Mouse (Mus musculus): Measurements from ENCODE around the gene Ranbp3l. TPM values are rescaled to one million over a fixed set of nuclear protein-coding genes. Genes with fewer than 3 reads are reported as not detected.

Ranbp3l gene
- polyA plus RNA-seq, 1 experiment from 2014 or later = 0.31 TPM

- H3K27ac ChIP-seq (ENCODE audit: low read length) = peak overlapping the region; percentile 53
- H3K4me3 ChIP-seq (ENCODE audit: low read length) = no peak overlapping the region
- no peak overlapping the region for H3K9ac ChIP-seq (ENCODE audit: low read depth, low read length)
- no peaks in the 10 kb centered on the region for H3K9me3 ChIP-seq (ENCODE audit: control insufficient read depth, low read length)
- H3K36me3 ChIP-seq (ENCODE audit: control insufficient read depth, insufficient read depth, low read length) = no peaks in the 10 kb centered on the region
- peak overlapping the region; percentile 83; the same call in 1 of the 2 replicates for H3K4me2 ChIP-seq (ENCODE audit: low read depth, low read length)
- 22% methylated on average over 2 of the region's 2 CpGs for WGBS
- no peaks in the 10 kb centered on the region for H3K27me3 ChIP-seq (replicated peaks; ENCODE audit: control insufficient read depth, insufficient read depth, low read length)
- H3K4me1 ChIP-seq (ENCODE audit: control insufficient read depth, insufficient read depth, low read length) = peaks cover 34% of the 10 kb centered on the region
- no peak for ATAC-seq
These were observed 106.4 kb downstream of the Ranbp3l start for GRCm38 (mm10) chr15:9074139-9074538.

GRCm38 (mm10) chr15:9074671-9075070 is 106.9 kb downstream of the Ranbp3l start:
- 5% methylated on average over 4 of the region's 4 CpGs for WGBS

GRCm38 (mm10) chr15:9075608-9076200 is 108.0 kb downstream of the Ranbp3l start:
- Histone ChIP-seq H3K4me3 (ENCODE audit: low read length) (no peak overlapping the region), H3K4me2 (ENCODE audit: low read depth, low read length) (peak overlapping the region; percentile 30), H3K27ac (ENCODE audit: low read length) (peak overlapping the region; percentile 71), H3K27me3 (replicated peaks; ENCODE audit: control insufficient read depth, insufficient read depth, low read length) (no peaks in the 10 kb centered on the region), H3K4me1 (ENCODE audit: control insufficient read depth, insufficient read depth, low read length) (peaks cover 33% of the 10 kb centered on the region), H3K36me3 (ENCODE audit: control insufficient read depth, insufficient read depth, low read length) (no peaks in the 10 kb centered on the region), H3K9ac (ENCODE audit: low read depth, low read length) (peak overlapping the region; percentile 23; the same call in 1 of the 2 replicates), H3K9me3 (ENCODE audit: control insufficient read depth, low read length) (no peaks in the 10 kb centered on the region)
- WGBS = 48% methylated on average over 14 of the region's 14 CpGs
- ATAC-seq = no peak

More at GRCm38 (mm10) chr15:9074671-9075070, 106.9 kb downstream of the Ranbp3l start:
- no peak overlapping the region for H3K9ac ChIP-seq (ENCODE audit: low read depth, low read length)
- peak; percentile 37 for ATAC-seq
- H3K9me3 ChIP-seq (ENCODE audit: control insufficient read depth, low read length) = no peaks in the 10 kb centered on the region
- H3K36me3 ChIP-seq (ENCODE audit: control insufficient read depth, insufficient read depth, low read length) = no peaks in the 10 kb centered on the region
- H3K4me2 ChIP-seq (ENCODE audit: low read depth, low read length) = peak overlapping the region; percentile 30; the same call in 1 of the 2 replicates
- H3K4me1 ChIP-seq (ENCODE audit: control insufficient read depth, insufficient read depth, low read length) = peaks cover 37% of the 10 kb centered on the region
- H3K27me3 ChIP-seq (replicated peaks; ENCODE audit: control insufficient read depth, insufficient read depth, low read length) = no peaks in the 10 kb centered on the region
- no peak overlapping the region for H3K4me3 ChIP-seq (ENCODE audit: low read length)
- peak overlapping the region; percentile 71 for H3K27ac ChIP-seq (ENCODE audit: low read length)

- Histone ChIP-seq H3K36me3 (ENCODE audit: control insufficient read depth, insufficient read depth, low read length) (no peaks in the 10 kb centered on the region), H3K27ac (ENCODE audit: low read length) (peak overlapping the region; percentile 77), H3K9ac (ENCODE audit: low read depth, low read length) (peak overlapping the region; percentile 3; the same call in 1 of the 2 replicates), H3K9me3 (ENCODE audit: control insufficient read depth, low read length) (no peaks in the 10 kb centered on the region), H3K4me1 (ENCODE audit: control insufficient read depth, insufficient read depth, low read length) (peaks cover 39% of the 10 kb centered on the region), H3K4me3 (ENCODE audit: low read length) (no peak overlapping the region), H3K27me3 (replicated peaks; ENCODE audit: control insufficient read depth, insufficient read depth, low read length) (no peaks in the 10 kb centered on the region), H3K4me2 (ENCODE audit: low read depth, low read length) (no peak overlapping the region)
- WGBS = 55% methylated on average over 12 of the region's 12 CpGs
- ATAC-seq = peak; percentile 38
These were observed 110.9 kb downstream of the Ranbp3l start for GRCm38 (mm10) chr15:9078481-9079300.

GRCm38 (mm10) chr15:9079626-9080025 is 111.9 kb downstream of the Ranbp3l start:
- Histone ChIP-seq H3K4me1 (ENCODE audit: control insufficient read depth, insufficient read depth, low read length) (peaks cover 37% of the 10 kb centered on the region), H3K9ac (ENCODE audit: low read depth, low read length) (no peak overlapping the region), H3K9me3 (ENCODE audit: control insufficient read depth, low read length) (no peaks in the 10 kb centered on the region), H3K4me3 (ENCODE audit: low read length) (no peak overlapping the region), H3K4me2 (ENCODE audit: low read depth, low read length) (no peak overlapping the region), H3K36me3 (ENCODE audit: control insufficient read depth, insufficient read depth, low read length) (peaks cover 3% of the 10 kb centered on the region; the same call in 1 of the 2 replicates), H3K27ac (ENCODE audit: low read length) (peak overlapping the region; percentile 33; the same call in 1 of the 2 replicates), H3K27me3 (replicated peaks; ENCODE audit: control insufficient read depth, insufficient read depth, low read length) (no peaks in the 10 kb centered on the region)
- no peak for ATAC-seq
- WGBS = 57% methylated on average over 5 of the region's 5 CpGs

- H3K27me3 ChIP-seq (replicated peaks; ENCODE audit: control insufficient read depth, insufficient read depth, low read length) = no peaks in the 10 kb centered on the region
- peak overlapping the region; percentile 43; the same call in 1 of the 2 replicates for H3K27ac ChIP-seq (ENCODE audit: low read length)
- H3K4me1 ChIP-seq (ENCODE audit: control insufficient read depth, insufficient read depth, low read length) = peaks cover 31% of the 10 kb centered on the region
- peaks cover 3% of the 10 kb centered on the region; the same call in 1 of the 2 replicates for H3K36me3 ChIP-seq (ENCODE audit: control insufficient read depth, insufficient read depth, low read length)
- H3K4me3 ChIP-seq (ENCODE audit: low read length) = no peak overlapping the region
- 52% methylated on average over 4 of the region's 4 CpGs for WGBS
- ATAC-seq = peak; percentile 64
- no peak overlapping the region for H3K9ac ChIP-seq (ENCODE audit: low read depth, low read length)
- no peak overlapping the region for H3K4me2 ChIP-seq (ENCODE audit: low read depth, low read length)
- no peaks in the 10 kb centered on the region for H3K9me3 ChIP-seq (ENCODE audit: control insufficient read depth, low read length)
These were observed 112.5 kb downstream of the Ranbp3l start for GRCm38 (mm10) chr15:9080206-9080605.

- no peak overlapping the region for H3K4me3 ChIP-seq (ENCODE audit: low read length)
- peaks cover 3% of the 10 kb centered on the region; the same call in 1 of the 2 replicates for H3K36me3 ChIP-seq (ENCODE audit: control insufficient read depth, insufficient read depth, low read length)
- peaks cover 22% of the 10 kb centered on the region for H3K4me1 ChIP-seq (ENCODE audit: control insufficient read depth, insufficient read depth, low read length)
- H3K27me3 ChIP-seq (replicated peaks; ENCODE audit: control insufficient read depth, insufficient read depth, low read length) = no peaks in the 10 kb centered on the region
- no peak overlapping the region for H3K4me2 ChIP-seq (ENCODE audit: low read depth, low read length)
- 71% methylated on average over 3 of the region's 3 CpGs for WGBS
- no peaks in the 10 kb centered on the region for H3K9me3 ChIP-seq (ENCODE audit: control insufficient read depth, low read length)
- H3K9ac ChIP-seq (ENCODE audit: low read depth, low read length) = no peak overlapping the region
- no peak for ATAC-seq
- H3K27ac ChIP-seq (ENCODE audit: low read length) = no peak overlapping the region
These were observed 113.5 kb downstream of the Ranbp3l start for GRCm38 (mm10) chr15:9081294-9081693.

- Histone ChIP-seq H3K4me1 (ENCODE audit: control insufficient read depth, insufficient read depth, low read length) (peaks cover 24% of the 10 kb centered on the region), H3K36me3 (ENCODE audit: control insufficient read depth, insufficient read depth, low read length) (peaks cover 3% of the 10 kb centered on the region; the same call in 1 of the 2 replicates), H3K9me3 (ENCODE audit: control insufficient read depth, low read length) (no peaks in the 10 kb centered on the region), H3K4me3 (ENCODE audit: low read length) (no peak overlapping the region), H3K9ac (ENCODE audit: low read depth, low read length) (no peak overlapping the region), H3K4me2 (ENCODE audit: low read depth, low read length) (no peak overlapping the region), H3K27me3 (replicated peaks; ENCODE audit: control insufficient read depth, insufficient read depth, low read length) (no peaks in the 10 kb centered on the region), H3K27ac (ENCODE audit: low read length) (no peak overlapping the region)
- 75% methylated on average over 9 of the region's 9 CpGs for WGBS
- no peak for ATAC-seq
These were observed 115.0 kb downstream of the Ranbp3l start for GRCm38 (mm10) chr15:9082753-9083152.

- Histone ChIP-seq H3K9me3 (ENCODE audit: control insufficient read depth, low read length) (no peaks in the 10 kb centered on the region), H3K9ac (ENCODE audit: low read depth, low read length) (no peak overlapping the region), H3K27me3 (replicated peaks; ENCODE audit: control insufficient read depth, insufficient read depth, low read length) (no peaks in the 10 kb centered on the region), H3K27ac (ENCODE audit: low read length) (no peak overlapping the region), H3K4me3 (ENCODE audit: low read length) (no peak overlapping the region), H3K4me2 (ENCODE audit: low read depth, low read length) (no peak overlapping the region), H3K36me3 (ENCODE audit: control insufficient read depth, insufficient read depth, low read length) (peaks cover 7% of the 10 kb centered on the region; the same call in 1 of the 2 replicates), H3K4me1 (ENCODE audit: control insufficient read depth, insufficient read depth, low read length) (peaks cover 12% of the 10 kb centered on the region; the same call in 1 of the 2 replicates)
- no peak for ATAC-seq
- WGBS = 69% methylated on average over 11 of the region's 11 CpGs
These were observed 119.1 kb downstream of the Ranbp3l start for GRCm38 (mm10) chr15:9086813-9087212.

Data from intestine, embryonic 16.5 days (tissue).